Mouse (Mus musculus): ENCODE measurements around the gene Timp1. TPM values are rescaled to one million over a fixed set of nuclear protein-coding genes. Genes with fewer than 3 reads are reported as not detected.

The Timp1 gene
- 1.9 and 3.5 TPM in 2 replicates for polyA plus RNA-seq (2014; fragmentation: Nextera tagmentation; extraction: Ambion mirVana)

DNA sequence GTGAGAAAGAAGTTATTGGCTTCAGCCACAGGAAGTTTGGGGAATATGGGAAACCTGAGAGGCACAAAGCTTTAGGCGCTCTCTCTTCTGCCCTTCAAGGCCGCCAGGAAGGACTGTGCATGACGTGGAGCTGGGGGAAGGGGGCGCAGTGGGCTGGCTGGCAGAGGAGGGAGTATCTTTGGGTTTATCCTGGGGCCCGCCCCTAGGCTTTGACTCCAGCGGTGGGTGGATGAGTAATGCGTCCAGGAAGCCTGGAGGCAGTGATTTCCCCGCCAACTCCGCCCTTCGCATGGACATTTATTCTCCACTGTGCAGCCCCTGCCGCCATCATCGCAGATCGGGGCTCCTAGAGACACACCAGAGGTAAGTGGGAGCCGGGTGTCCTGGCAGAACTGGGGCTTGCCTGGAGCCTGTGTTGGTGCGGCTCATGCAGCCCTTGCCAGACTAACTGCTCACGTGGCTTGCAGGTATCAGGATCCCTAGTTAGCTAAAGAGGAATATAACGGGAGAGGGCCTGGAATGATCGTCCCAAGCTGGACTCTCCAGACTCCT, at the start of gene Timp1:
Gene Timp1 (plus strand): TSS at position 205 of the 552 bp plus-strand sequence.
- Histone ChIP-seq H3K9me3 (ENCODE audit: control insufficient read depth, low read length) (no peaks in the 10 kb centered on the region), H3K27ac (replicated peaks; ENCODE audit: low read depth, low read length) (no peak within 1 kb of the TSS), H3K27me3 (ENCODE audit: control insufficient read depth, insufficient read depth, low read length) (no peaks in the 10 kb centered on the region), H3K36me3 (ENCODE audit: control insufficient read depth, insufficient read depth, low read length) (no peaks in the 10 kb centered on the region), H3K4me2 (ENCODE audit: low read length) (no peak within 1 kb of the TSS), H3K4me1 (ENCODE audit: control insufficient read depth, insufficient read depth, low read length) (no peaks in the 10 kb centered on the region), H3K4me3 (replicated peaks; ENCODE audit: low read depth, low read length) (no peak within 1 kb of the TSS), H3K9ac (replicated peaks; ENCODE audit: low read length) (no peak within 1 kb of the TSS)
- DNase-seq (peak; percentile 11), ATAC-seq (ENCODE audit: low FRiP score, low TSS enrichment) (no peak)
- WGBS = 27% methylated on average over 18 of the region's 18 CpGs

- H3K9ac ChIP-seq (replicated peaks; ENCODE audit: low read length) = no peak overlapping the region
- no peak overlapping the region for H3K4me3 ChIP-seq (replicated peaks; ENCODE audit: low read depth, low read length)
- 38% methylated on average over 5 of the region's 5 CpGs for WGBS
- ATAC-seq (ENCODE audit: low FRiP score, low TSS enrichment) = no peak
- peak; percentile 54 for DNase-seq
- no peaks in the 10 kb centered on the region for H3K36me3 ChIP-seq (ENCODE audit: control insufficient read depth, insufficient read depth, low read length)
- no peak overlapping the region for H3K27ac ChIP-seq (replicated peaks; ENCODE audit: low read depth, low read length)
- H3K4me2 ChIP-seq (ENCODE audit: low read length) = no peak overlapping the region
- no peaks in the 10 kb centered on the region for H3K4me1 ChIP-seq (ENCODE audit: control insufficient read depth, insufficient read depth, low read length)
- H3K27me3 ChIP-seq (ENCODE audit: control insufficient read depth, insufficient read depth, low read length) = no peaks in the 10 kb centered on the region
- no peaks in the 10 kb centered on the region for H3K9me3 ChIP-seq (ENCODE audit: control insufficient read depth, low read length)
Observed at GRCm38 (mm10) chrX:20828934-20829333, 41.0 kb upstream of the Timp1 start.

- Histone ChIP-seq H3K36me3 (ENCODE audit: control insufficient read depth, insufficient read depth, low read length) (peaks cover 12% of the 10 kb centered on the region), H3K4me1 (ENCODE audit: control insufficient read depth, insufficient read depth, low read length) (peaks cover 8% of the 10 kb centered on the region), H3K4me2 (ENCODE audit: low read length) (no peak overlapping the region), H3K27me3 (ENCODE audit: control insufficient read depth, insufficient read depth, low read length) (no peaks in the 10 kb centered on the region), H3K27ac (replicated peaks; ENCODE audit: low read depth, low read length) (no peak overlapping the region), H3K9me3 (ENCODE audit: control insufficient read depth, low read length) (no peaks in the 10 kb centered on the region), H3K4me3 (replicated peaks; ENCODE audit: low read depth, low read length) (no peak overlapping the region), H3K9ac (replicated peaks; ENCODE audit: low read length) (no peak overlapping the region)
- WGBS = 90% methylated on average over 3 of the region's 3 CpGs
- ATAC-seq (ENCODE audit: low FRiP score, low TSS enrichment) (no peak), DNase-seq (no peak)
Observed at GRCm38 (mm10) chrX:20847232-20847631, 22.7 kb upstream of the Timp1 start.

GRCm38 (mm10) chrX:20847816-20848215, 22.1 kb upstream of the Timp1 start:
- H3K9ac ChIP-seq (replicated peaks; ENCODE audit: low read length) = no peak overlapping the region
- peaks cover 8% of the 10 kb centered on the region for H3K4me1 ChIP-seq (ENCODE audit: control insufficient read depth, insufficient read depth, low read length)
- no peak for DNase-seq
- 0 out of 2 replicates have a peak overlapping the region, but pooled peaks have one; percentile 4 for H3K4me3 ChIP-seq (replicated peaks; ENCODE audit: low read depth, low read length)
- H3K36me3 ChIP-seq (ENCODE audit: control insufficient read depth, insufficient read depth, low read length) = peaks cover 12% of the 10 kb centered on the region
- peak overlapping the region; percentile 75 for H3K27ac ChIP-seq (replicated peaks; ENCODE audit: low read depth, low read length)
- H3K9me3 ChIP-seq (ENCODE audit: control insufficient read depth, low read length) = no peaks in the 10 kb centered on the region
- no peak for ATAC-seq (ENCODE audit: low FRiP score, low TSS enrichment)
- no peaks in the 10 kb centered on the region for H3K27me3 ChIP-seq (ENCODE audit: control insufficient read depth, insufficient read depth, low read length)
- peak overlapping the region; percentile 46 for H3K4me2 ChIP-seq (ENCODE audit: low read length)
- 30% methylated on average over 2 of the region's 2 CpGs for WGBS

DNA sequence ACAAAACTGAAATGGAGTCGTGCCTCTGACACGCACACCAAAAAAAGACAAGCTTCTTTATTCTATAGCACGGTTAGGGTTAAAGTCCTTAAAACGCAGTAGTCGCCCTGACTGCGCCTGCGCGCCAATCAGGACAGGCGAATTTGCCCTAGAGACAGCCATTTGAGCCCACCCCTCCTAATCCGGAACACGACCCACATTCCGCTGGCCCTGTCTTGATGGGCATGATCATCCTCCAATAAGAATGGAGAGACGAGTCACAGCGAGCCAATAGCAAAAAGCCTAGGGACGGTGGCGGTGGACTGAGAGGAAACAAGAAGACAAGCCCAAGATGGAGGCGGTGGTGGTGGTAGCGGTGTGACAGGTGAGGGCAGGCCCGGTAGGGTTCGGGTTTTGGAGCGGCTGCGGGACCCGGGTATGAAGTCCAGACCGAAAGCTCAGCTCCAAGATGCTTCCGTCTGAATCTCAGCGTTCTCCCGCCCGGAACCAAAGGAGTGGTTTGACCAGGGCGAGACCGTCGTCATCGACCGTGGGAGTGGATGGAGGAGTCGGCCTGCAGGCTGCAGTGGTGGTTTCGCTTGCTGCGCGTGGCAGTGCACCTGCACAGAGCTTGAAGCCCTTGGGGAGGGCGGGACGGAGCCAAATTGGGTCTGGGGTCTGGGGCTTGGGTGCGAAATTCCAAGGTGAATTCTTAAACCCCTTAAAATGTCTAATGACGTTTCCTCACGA, 21.5 kb upstream of the Timp1 start:
- Histone ChIP-seq H3K4me1 (ENCODE audit: control insufficient read depth, insufficient read depth, low read length) (peaks cover 8% of the 10 kb centered on the region), H3K4me3 (replicated peaks; ENCODE audit: low read depth, low read length) (peak overlapping the region; percentile 56), H3K27me3 (ENCODE audit: control insufficient read depth, insufficient read depth, low read length) (no peaks in the 10 kb centered on the region), H3K9me3 (ENCODE audit: control insufficient read depth, low read length) (no peaks in the 10 kb centered on the region), H3K4me2 (ENCODE audit: low read length) (peak overlapping the region; percentile 69), H3K27ac (replicated peaks; ENCODE audit: low read depth, low read length) (peak overlapping the region; percentile 80), H3K36me3 (ENCODE audit: control insufficient read depth, insufficient read depth, low read length) (peaks cover 18% of the 10 kb centered on the region), H3K9ac (replicated peaks; ENCODE audit: low read length) (peak overlapping the region; percentile 69)
- peak; percentile 98 for ATAC-seq (ENCODE audit: low FRiP score, low TSS enrichment)
- WGBS = 24% methylated on average over 42 of the region's 42 CpGs
- peak; percentile 96 for DNase-seq

- H3K36me3 ChIP-seq (ENCODE audit: control insufficient read depth, insufficient read depth, low read length) = peaks cover 34% of the 10 kb centered on the region
- no peak for DNase-seq
- no peak overlapping the region for H3K9ac ChIP-seq (replicated peaks; ENCODE audit: low read length)
- H3K27me3 ChIP-seq (ENCODE audit: control insufficient read depth, insufficient read depth, low read length) = no peaks in the 10 kb centered on the region
- H3K4me1 ChIP-seq (ENCODE audit: control insufficient read depth, insufficient read depth, low read length) = peaks cover 8% of the 10 kb centered on the region
- WGBS = 94% methylated on average over 7 of the region's 7 CpGs
- H3K4me3 ChIP-seq (replicated peaks; ENCODE audit: low read depth, low read length) = no peak overlapping the region
- no peaks in the 10 kb centered on the region for H3K9me3 ChIP-seq (ENCODE audit: control insufficient read depth, low read length)
- ATAC-seq (ENCODE audit: low FRiP score, low TSS enrichment) = no peak
- H3K4me2 ChIP-seq (ENCODE audit: low read length) = no peak overlapping the region
- no peak overlapping the region for H3K27ac ChIP-seq (replicated peaks; ENCODE audit: low read depth, low read length)
Observed at GRCm38 (mm10) chrX:20853794-20854193, 16.2 kb upstream of the Timp1 start.

DNA sequence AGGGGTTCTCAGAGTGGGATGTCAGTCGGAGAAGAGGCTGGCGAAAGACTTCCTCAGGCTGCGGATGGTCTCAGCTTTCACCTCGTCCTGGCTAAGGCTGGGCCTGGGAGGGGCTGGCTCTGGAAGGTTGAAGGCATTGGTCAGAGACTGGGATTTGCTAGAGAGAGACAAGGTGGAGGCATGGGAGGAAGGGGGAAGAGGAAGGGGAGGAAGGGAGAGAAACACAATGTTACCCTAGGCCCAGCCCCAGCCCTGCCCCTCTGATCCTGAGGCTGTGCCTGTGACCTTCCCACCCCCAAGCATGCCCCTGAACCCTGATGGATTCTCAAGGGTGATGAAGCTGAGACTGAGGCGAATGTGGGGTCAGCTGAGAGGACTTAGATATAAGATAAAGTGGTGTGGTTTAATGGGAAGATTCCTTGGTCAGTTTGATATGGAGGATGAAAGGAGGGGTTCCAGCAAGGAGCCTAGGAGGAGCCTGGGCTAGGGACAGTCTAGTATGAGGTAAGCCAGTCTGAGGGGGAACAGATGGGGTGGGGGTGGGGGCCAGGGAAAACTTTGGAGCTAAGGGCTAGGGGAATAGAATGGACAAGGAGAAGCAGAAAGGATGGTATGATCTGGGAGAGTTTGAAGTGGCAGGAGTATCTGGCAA, 8.4 kb upstream of the Timp1 start:
- 57% methylated on average over 5 of the region's 5 CpGs for whole genome bisulfite sequencing
- H3K36me3 ChIP-seq (ENCODE audit: control insufficient read depth, insufficient read depth, low read length) = peaks cover 21% of the 10 kb centered on the region; the same call in 1 of the 2 replicates
- ATAC-seq (ENCODE audit: low FRiP score, low TSS enrichment) = no peak; the same call in 1 of the 2 replicates
- H3K9me3 ChIP-seq (ENCODE audit: control insufficient read depth, low read length) = no peaks in the 10 kb centered on the region
- H3K27me3 ChIP-seq (ENCODE audit: control insufficient read depth, insufficient read depth, low read length) = no peaks in the 10 kb centered on the region
- H3K4me1 ChIP-seq (ENCODE audit: control insufficient read depth, insufficient read depth, low read length) = no peaks in the 10 kb centered on the region
- no peak overlapping the region for H3K4me2 ChIP-seq (ENCODE audit: low read length)
- H3K4me3 ChIP-seq (replicated peaks; ENCODE audit: low read depth, low read length) = no peak overlapping the region
- no peak overlapping the region for H3K27ac ChIP-seq (replicated peaks; ENCODE audit: low read depth, low read length)
- no peak for DNase-seq
- H3K9ac ChIP-seq (replicated peaks; ENCODE audit: low read length) = no peak overlapping the region

DNA sequence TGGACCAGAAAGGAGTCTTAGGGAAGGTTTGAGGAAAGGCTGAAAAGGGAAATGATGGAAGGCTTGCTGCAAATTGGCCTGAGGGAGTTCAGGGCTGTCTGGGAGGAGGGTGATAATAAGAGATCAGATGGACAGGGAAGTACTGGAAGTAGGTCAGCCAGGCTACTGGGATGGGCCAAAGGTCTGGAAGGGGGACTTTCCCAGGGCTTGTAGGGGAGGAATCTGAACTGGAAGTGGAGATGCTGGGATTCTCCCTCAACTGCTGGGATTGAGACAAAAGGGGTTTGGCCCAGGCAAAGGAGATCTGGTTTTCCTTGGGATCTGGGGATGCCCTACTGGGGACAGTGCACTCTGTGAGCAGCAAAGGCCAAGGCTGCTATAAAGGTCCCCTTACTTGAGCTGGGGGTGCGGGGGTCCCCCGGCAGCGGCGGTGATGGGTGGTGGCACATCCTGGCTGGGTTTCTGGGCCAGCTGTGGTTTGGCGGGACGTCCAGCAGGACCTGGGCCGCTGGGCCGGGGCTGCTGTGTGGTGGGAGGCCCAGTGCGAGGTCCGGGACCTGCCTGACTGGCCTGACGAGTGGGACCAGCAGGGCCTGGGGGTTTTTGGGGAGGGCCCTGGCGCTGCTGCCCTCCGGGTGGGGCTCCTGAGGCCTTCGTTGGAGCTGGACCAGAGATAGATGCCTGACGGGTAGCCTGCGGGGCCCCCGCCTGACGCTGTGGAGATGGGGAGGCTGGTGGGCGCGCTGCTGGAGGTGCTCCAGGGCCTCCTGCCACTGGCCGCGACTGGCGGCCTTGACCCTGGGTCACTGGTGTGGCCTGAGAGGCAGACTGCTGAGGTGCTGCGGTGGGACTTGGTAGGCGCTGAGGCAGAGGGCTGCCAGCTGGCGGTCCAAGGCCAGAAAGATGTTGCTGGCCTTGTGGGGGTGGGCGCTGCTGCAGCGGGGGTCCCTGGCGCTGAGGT, 7.6 kb upstream of the Timp1 start:
- Histone ChIP-seq H3K27ac (replicated peaks; ENCODE audit: low read depth, low read length) (no peak overlapping the region), H3K4me2 (ENCODE audit: low read length) (no peak overlapping the region), H3K36me3 (ENCODE audit: control insufficient read depth, insufficient read depth, low read length) (peaks cover 21% of the 10 kb centered on the region; the same call in 1 of the 2 replicates), H3K4me1 (ENCODE audit: control insufficient read depth, insufficient read depth, low read length) (no peaks in the 10 kb centered on the region), H3K9me3 (ENCODE audit: control insufficient read depth, low read length) (no peaks in the 10 kb centered on the region), H3K4me3 (replicated peaks; ENCODE audit: low read depth, low read length) (no peak overlapping the region), H3K27me3 (ENCODE audit: control insufficient read depth, insufficient read depth, low read length) (no peaks in the 10 kb centered on the region), H3K9ac (replicated peaks; ENCODE audit: low read length) (no peak overlapping the region)
- 56% methylated on average over 29 of the region's 29 CpGs for WGBS
- DNase-seq (no peak), ATAC-seq (ENCODE audit: low FRiP score, low TSS enrichment) (no peak)
